Mouse (Mus musculus) c-Kit-positive CD71-negative TER-119-negative erythroid progenitor cells, embryonic 14.5 days (primary cell): ENCODE measurements at regions not wholly inside any gene's neighbourhood (a gene's known extent, or its start where the extent isn't known, plus 50 kb on each side); places are given as distances from the start of the nearest gene placed in this dataset.
"Not testable (repeated sequence)": the region's sequence is repeated elsewhere in the genome, so short reads cannot be mapped to it uniquely, and the experiment has no call there.

Source experiments
- DNase-seq: peaks from one replicate; pipeline ENCODE4 v3.0.0-alpha.2; 2013; ENCODE audit warnings: low read depth

DNA sequence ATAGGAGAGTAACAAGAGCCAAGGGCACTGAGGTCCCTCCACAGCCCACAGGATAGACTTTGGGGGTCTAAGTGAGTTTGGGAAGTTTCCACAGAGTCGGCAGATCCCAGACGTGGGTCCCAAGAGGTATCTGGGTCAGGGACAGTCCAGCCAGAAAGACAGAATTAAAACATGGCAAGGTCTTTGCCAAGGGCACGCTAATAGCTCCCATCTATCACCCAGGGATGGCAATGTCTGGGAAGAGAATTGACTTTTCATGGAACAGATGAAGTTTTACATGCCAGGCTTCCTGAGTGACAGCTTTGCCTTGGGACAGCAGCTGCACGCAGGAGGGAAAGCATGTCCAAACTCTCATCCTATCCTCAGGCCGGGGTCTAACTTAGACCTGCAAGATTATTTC, 563.5 kb downstream of the Gm10330 start:
- not testable (repeated sequence) for DNase-seq

DNA sequence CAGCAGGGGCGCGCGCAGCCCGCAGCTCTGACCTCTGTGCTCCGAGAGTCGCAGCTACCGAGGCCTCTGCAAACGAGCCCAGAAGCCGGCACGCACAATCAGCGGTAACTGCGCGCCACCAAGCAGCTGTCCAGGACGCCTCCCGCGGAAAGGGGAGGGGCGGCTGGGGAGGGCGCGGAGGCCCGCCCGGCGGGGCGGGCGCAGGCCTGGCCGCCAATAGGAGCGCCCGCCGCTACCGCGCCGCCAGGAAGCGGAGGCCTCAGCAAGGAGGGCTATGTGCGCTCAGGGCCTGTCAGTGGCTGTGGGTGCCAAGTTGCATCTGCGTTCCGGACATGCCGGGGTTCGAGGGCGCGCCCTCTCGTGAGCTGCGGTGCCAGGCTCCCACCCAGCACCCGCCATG, 590.5 kb downstream of the Gm10330 start:
- peak; percentile 6 for DNase-seq

DNA sequence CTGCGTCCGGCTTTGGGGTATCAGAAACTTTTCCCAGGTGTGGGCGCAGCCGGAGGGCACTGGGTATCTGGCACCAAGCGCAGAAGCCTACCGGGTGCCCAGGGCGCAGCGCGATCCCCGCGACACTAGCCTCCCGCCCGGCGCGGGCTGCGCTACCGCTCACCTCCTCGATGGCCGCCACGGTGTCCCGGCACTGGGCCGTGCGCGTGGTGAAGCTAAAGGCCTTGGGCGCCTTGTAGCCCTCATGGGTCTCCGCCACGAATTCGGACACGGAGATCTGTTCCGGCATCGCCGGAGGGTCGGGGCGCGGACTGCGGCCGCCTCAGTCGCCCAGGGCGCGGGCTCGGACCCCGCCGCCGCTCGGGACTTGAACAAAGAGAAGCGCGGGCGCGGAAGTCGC, 591.0 kb downstream of the Gm10330 start:
- DNase-seq = not testable (repeated sequence)
